Mouse (Mus musculus): Measurements from ENCODE around the gene Epha2. TPM values are rescaled to one million over a fixed set of nuclear protein-coding genes. Genes with fewer than 3 reads are reported as not detected.

The Epha2 gene
- polyA plus RNA-seq, 1 experiment from 2014 or later: 3.0 TPM

- no peaks in the 10 kb centered on the region for H3K27me3 ChIP-seq (replicated peaks)
- H3K4me3 ChIP-seq: no peak overlapping the region
- peaks cover 8% of the 10 kb centered on the region; the same call in 1 of the 2 replicates for H3K4me1 ChIP-seq
- ATAC-seq (ENCODE audit: low FRiP score, low read depth): no peak
- no peak overlapping the region for H3K27ac ChIP-seq
- WGBS: 45% methylated on average over 15 of the region's 15 CpGs
- no peak overlapping the region for H3K4me2 ChIP-seq (replicated peaks)
- no peaks in the 10 kb centered on the region for H3K36me3 ChIP-seq
- H3K9me3 ChIP-seq: 0 out of 2 replicates have a peak, but pooled peaks cover 3% of the 10 kb centered on the region
- H3K9ac ChIP-seq: no peak overlapping the region
These were observed 30.7 kb upstream of the Epha2 start for GRCm38 (mm10) chr4:141270201-141270940.

- H3K27me3 ChIP-seq (replicated peaks): no peaks in the 10 kb centered on the region
- WGBS: 87% methylated on average over 7 of the region's 7 CpGs
- ATAC-seq (ENCODE audit: low FRiP score, low read depth): no peak
These were observed 29.8 kb upstream of the Epha2 start for GRCm38 (mm10) chr4:141271228-141271627.

GRCm38 (mm10) chr4:141271721-141272120 lies 29.3 kb upstream of the Epha2 start:
- no peaks in the 10 kb centered on the region for H3K36me3 ChIP-seq
- no peaks in the 10 kb centered on the region for H3K9me3 ChIP-seq
- no peak overlapping the region for H3K9ac ChIP-seq
- peaks cover 8% of the 10 kb centered on the region; the same call in 1 of the 2 replicates for H3K4me1 ChIP-seq
- WGBS: 87% methylated on average over 6 of the region's 6 CpGs
- H3K27ac ChIP-seq: no peak overlapping the region
- no peak overlapping the region for H3K4me2 ChIP-seq (replicated peaks)
- H3K4me3 ChIP-seq: no peak overlapping the region
- ATAC-seq (ENCODE audit: low FRiP score, low read depth): no peak
- no peaks in the 10 kb centered on the region for H3K27me3 ChIP-seq (replicated peaks)

More at GRCm38 (mm10) chr4:141271228-141271627, 29.8 kb upstream of the Epha2 start:
- Histone ChIP-seq H3K4me2 (replicated peaks) (no peak overlapping the region), H3K4me3 (no peak overlapping the region), H3K9ac (no peak overlapping the region), H3K36me3 (no peaks in the 10 kb centered on the region), H3K4me1 (peaks cover 8% of the 10 kb centered on the region; the same call in 1 of the 2 replicates), H3K27ac (no peak overlapping the region), H3K9me3 (0 out of 2 replicates have a peak, but pooled peaks cover under 1% of the 10 kb centered on the region)

GRCm38 (mm10) chr4:141272878-141273277 lies 28.2 kb upstream of the Epha2 start:
- peak overlapping the region; percentile 18 for H3K4me2 ChIP-seq (replicated peaks)
- H3K9me3 ChIP-seq: no peaks in the 10 kb centered on the region
- peaks cover 8% of the 10 kb centered on the region; the same call in 1 of the 2 replicates for H3K4me1 ChIP-seq
- WGBS: 24% methylated on average over 14 of the region's 14 CpGs
- H3K4me3 ChIP-seq: no peak overlapping the region
- H3K27ac ChIP-seq: no peak overlapping the region
- no peak overlapping the region for H3K9ac ChIP-seq
- no peaks in the 10 kb centered on the region for H3K27me3 ChIP-seq (replicated peaks)
- no peaks in the 10 kb centered on the region for H3K36me3 ChIP-seq
- no peak for ATAC-seq (ENCODE audit: low FRiP score, low read depth)

- no peaks in the 10 kb centered on the region for H3K27me3 ChIP-seq (replicated peaks)
- no peaks in the 10 kb centered on the region for H3K9me3 ChIP-seq
- H3K36me3 ChIP-seq: no peaks in the 10 kb centered on the region
- ATAC-seq (ENCODE audit: low FRiP score, low read depth): peak; percentile 79
- peaks cover 8% of the 10 kb centered on the region; the same call in 1 of the 2 replicates for H3K4me1 ChIP-seq
- no peak overlapping the region for H3K9ac ChIP-seq
- no peak overlapping the region for H3K4me3 ChIP-seq
- whole genome bisulfite sequencing: 19% methylated on average over 12 of the region's 12 CpGs
- H3K4me2 ChIP-seq (replicated peaks): peak overlapping the region; percentile 18
- no peak overlapping the region for H3K27ac ChIP-seq
These were observed 27.7 kb upstream of the Epha2 start for GRCm38 (mm10) chr4:141273296-141273695.

- H3K27ac ChIP-seq: no peak overlapping the region
- H3K4me3 ChIP-seq: no peak overlapping the region
- WGBS: 44% methylated on average over 23 of the region's 23 CpGs
- no peak for ATAC-seq (ENCODE audit: low FRiP score, low read depth)
- H3K4me2 ChIP-seq (replicated peaks): no peak overlapping the region
- no peak overlapping the region for H3K9ac ChIP-seq
- H3K36me3 ChIP-seq: no peaks in the 10 kb centered on the region
- peaks cover 8% of the 10 kb centered on the region; the same call in 1 of the 2 replicates for H3K4me1 ChIP-seq
- H3K9me3 ChIP-seq: no peaks in the 10 kb centered on the region
- no peaks in the 10 kb centered on the region for H3K27me3 ChIP-seq (replicated peaks)
These were observed 26.3 kb upstream of the Epha2 start for GRCm38 (mm10) chr4:141274485-141275341.

- no peak overlapping the region for H3K4me3 ChIP-seq
- 82% methylated on average over 8 of the region's 8 CpGs for WGBS
- no peak for ATAC-seq (ENCODE audit: low FRiP score, low read depth)
- peaks cover 8% of the 10 kb centered on the region; the same call in 1 of the 2 replicates for H3K4me1 ChIP-seq
- no peak overlapping the region for H3K4me2 ChIP-seq (replicated peaks)
- no peaks in the 10 kb centered on the region for H3K36me3 ChIP-seq
- H3K9me3 ChIP-seq: no peaks in the 10 kb centered on the region
- no peak overlapping the region for H3K27ac ChIP-seq
- H3K9ac ChIP-seq: no peak overlapping the region
- H3K27me3 ChIP-seq (replicated peaks): no peaks in the 10 kb centered on the region; the same call in 1 of the 2 replicates
These were observed 23.9 kb upstream of the Epha2 start for GRCm38 (mm10) chr4:141277157-141277556.

- peaks cover 8% of the 10 kb centered on the region; the same call in 1 of the 2 replicates for H3K4me1 ChIP-seq
- 74% methylated on average over 7 of the region's 7 CpGs for WGBS
- no peak overlapping the region for H3K9ac ChIP-seq
- no peak for ATAC-seq (ENCODE audit: low FRiP score, low read depth)
- no peaks in the 10 kb centered on the region; the same call in 1 of the 2 replicates for H3K27me3 ChIP-seq (replicated peaks)
- no peak overlapping the region for H3K4me3 ChIP-seq
- no peaks in the 10 kb centered on the region for H3K9me3 ChIP-seq
- no peak overlapping the region for H3K27ac ChIP-seq
- H3K4me2 ChIP-seq (replicated peaks): no peak overlapping the region
- H3K36me3 ChIP-seq: no peaks in the 10 kb centered on the region
These were observed 22.9 kb upstream of the Epha2 start for GRCm38 (mm10) chr4:141278154-141278553.

GRCm38 (mm10) chr4:141279327-141279726 lies 21.7 kb upstream of the Epha2 start:
- no peaks in the 10 kb centered on the region; the same call in 1 of the 2 replicates for H3K27me3 ChIP-seq (replicated peaks)
- H3K4me2 ChIP-seq (replicated peaks): no peak overlapping the region
- H3K4me1 ChIP-seq: peaks cover 15% of the 10 kb centered on the region; the same call in 1 of the 2 replicates
- no peak overlapping the region for H3K9ac ChIP-seq
- no peak overlapping the region for H3K4me3 ChIP-seq
- no peaks in the 10 kb centered on the region for H3K36me3 ChIP-seq
- WGBS: 59% methylated on average over 15 of the region's 15 CpGs
- H3K9me3 ChIP-seq: no peaks in the 10 kb centered on the region
- no peak for ATAC-seq (ENCODE audit: low FRiP score, low read depth)
- H3K27ac ChIP-seq: no peak overlapping the region

- H3K9ac ChIP-seq: no peak overlapping the region
- no peaks in the 10 kb centered on the region for H3K36me3 ChIP-seq
- H3K4me2 ChIP-seq (replicated peaks): no peak overlapping the region
- ATAC-seq (ENCODE audit: low FRiP score, low read depth): no peak
- peaks cover 10% of the 10 kb centered on the region; the same call in 1 of the 2 replicates for H3K4me1 ChIP-seq
- WGBS: 93% methylated on average over 6 of the region's 6 CpGs
- no peaks in the 10 kb centered on the region; the same call in 1 of the 2 replicates for H3K27me3 ChIP-seq (replicated peaks)
- H3K4me3 ChIP-seq: no peak overlapping the region
- no peak overlapping the region for H3K27ac ChIP-seq
- no peaks in the 10 kb centered on the region for H3K9me3 ChIP-seq
These were observed 21.3 kb upstream of the Epha2 start for GRCm38 (mm10) chr4:141279783-141280182.

GRCm38 (mm10) chr4:141280471-141280870 lies 20.6 kb upstream of the Epha2 start:
- Histone ChIP-seq H3K4me1 (peaks cover 14% of the 10 kb centered on the region), H3K4me3 (no peak overlapping the region), H3K27ac (no peak overlapping the region), H3K36me3 (no peaks in the 10 kb centered on the region), H3K27me3 (replicated peaks) (no peaks in the 10 kb centered on the region; the same call in 1 of the 2 replicates), H3K4me2 (replicated peaks) (no peak overlapping the region), H3K9ac (no peak overlapping the region), H3K9me3 (no peaks in the 10 kb centered on the region)
- WGBS: 84% methylated on average over 1 of the region's 1 CpGs
- no peak for ATAC-seq (ENCODE audit: low FRiP score, low read depth)

GRCm38 (mm10) chr4:141281153-141281552 lies 19.9 kb upstream of the Epha2 start:
- no peaks in the 10 kb centered on the region for H3K9me3 ChIP-seq
- no peaks in the 10 kb centered on the region; the same call in 1 of the 2 replicates for H3K27me3 ChIP-seq (replicated peaks)
- ATAC-seq (ENCODE audit: low FRiP score, low read depth): no peak
- H3K4me2 ChIP-seq (replicated peaks): no peak overlapping the region
- H3K4me1 ChIP-seq: peaks cover 14% of the 10 kb centered on the region
- 28% methylated on average over 6 of the region's 6 CpGs for WGBS
- H3K27ac ChIP-seq: no peak overlapping the region
- no peak overlapping the region for H3K4me3 ChIP-seq
- H3K9ac ChIP-seq: no peak overlapping the region
- no peaks in the 10 kb centered on the region for H3K36me3 ChIP-seq
